ENCODE assay signal across 9 mouse cellular contexts in the genomic region with DNA sequence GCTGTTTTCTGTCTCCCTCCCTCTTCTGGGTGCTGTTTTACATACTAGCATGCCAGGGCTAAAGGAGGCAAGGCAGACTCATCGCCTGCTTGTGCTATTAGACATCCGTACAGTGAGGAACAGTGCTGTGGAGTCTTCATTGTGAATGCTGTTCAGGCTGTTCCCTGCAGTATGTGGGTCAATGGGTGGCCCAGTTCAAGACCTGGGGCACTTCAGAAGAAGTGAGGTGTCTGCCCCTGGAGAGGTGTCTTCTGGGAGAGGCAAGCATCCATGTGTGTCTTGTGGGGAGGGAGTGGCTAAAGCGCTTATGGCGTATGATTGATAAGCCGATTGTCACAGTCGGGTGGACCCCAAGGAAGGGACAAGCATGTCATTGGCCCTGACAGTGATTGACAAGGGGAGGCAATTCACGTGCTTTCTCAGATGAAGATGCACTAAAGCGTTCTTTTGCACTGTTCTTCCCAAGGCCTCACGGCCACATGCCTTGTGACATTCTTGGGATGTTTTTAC.
A peak's percentile ranks its signal among the peaks of the same experiment; 100 is the strongest.
DNase-seq lines count a peak whose midpoint lies in the region; ATAC-seq and TF ChIP-seq lines count a peak whose summit lies in the region.
"Had no signal": no experiment of that assay in that cellular context is flagged by ENCODE, and none has a peak within 500 bp of the region (broad histone marks: within the 10 kb centered on the region; RNA-seq: fewer than 3 reads in every experiment).

No protein-coding gene starts in this region.

- H3K4me2 ChIP-seq in hindbrain, embryonic 11.5 days (replicated peaks; ENCODE audit: low read depth, low read length), result no peak overlapping the region
- H3K4me2 ChIP-seq in neural tube, embryonic 13.5 days, result no peak overlapping the region
- no peak overlapping the region for H3K4me2 ChIP-seq in liver, embryonic 15.5 days
- H3K4me2 ChIP-seq in stomach, postnatal 0 days (replicated peaks; ENCODE audit: low read depth), result no peak overlapping the region

- H3K9ac ChIP-seq in hindbrain, embryonic 11.5 days (ENCODE audit: low read depth, low read length), result no peak overlapping the region
- H3K9ac ChIP-seq in neural tube, embryonic 13.5 days, result 0 out of 2 replicates have a peak overlapping the region, but pooled peaks have one; percentile 9
- H3K9ac ChIP-seq in liver, embryonic 15.5 days, result no peak overlapping the region
- no peak overlapping the region for H3K9ac ChIP-seq in stomach, postnatal 0 days (ENCODE audit: low read length)
- H3K9ac ChIP-seq: embryonic facial prominence, embryonic 12.5 days had no signal

- H3K27ac ChIP-seq in hindbrain, embryonic 11.5 days (ENCODE audit: low read depth, low read length), result no peak overlapping the region
- H3K27ac ChIP-seq in hindbrain, embryonic 10.5 days, result no peak overlapping the region
- H3K27ac ChIP-seq in neural tube, embryonic 13.5 days (replicated peaks), result peak overlapping the region; percentile 46; the same call in 1 of the 2 replicates
- 0 out of 2 replicates have a peak overlapping the region, but pooled peaks have one; percentile 38 for H3K27ac ChIP-seq in liver, embryonic 15.5 days (replicated peaks)
- H3K27ac ChIP-seq in stomach, postnatal 0 days (replicated peaks), result peak overlapping the region; percentile 18; the same call in 1 of the 2 replicates
- H3K27ac ChIP-seq: embryonic facial prominence, embryonic 12.5 days had no signal

- intact Hi-C loops in gastrocnemius, postnatal 36 days (cut with DNase I), result no loop called here

- peaks cover 20% of the 10 kb centered on the region for H3K4me1 ChIP-seq in hindbrain, embryonic 11.5 days (replicated peaks; ENCODE audit: control insufficient read depth, insufficient read depth, low read length)
- peaks cover 61% of the 10 kb centered on the region for H3K4me1 ChIP-seq in hindbrain, embryonic 10.5 days (replicated peaks)
- peaks cover 88% of the 10 kb centered on the region for H3K4me1 ChIP-seq in neural tube, embryonic 13.5 days (replicated peaks)
- H3K4me1 ChIP-seq in liver, embryonic 15.5 days (replicated peaks), result peaks cover 65% of the 10 kb centered on the region
- H3K4me1 ChIP-seq in stomach, postnatal 0 days (replicated peaks; ENCODE audit: control insufficient read depth, insufficient read depth), result peaks cover 20% of the 10 kb centered on the region

- H3K9me3 ChIP-seq in hindbrain, embryonic 11.5 days (ENCODE audit: control insufficient read depth, low read length), result no peaks in the 10 kb centered on the region
- H3K9me3 ChIP-seq in hindbrain, embryonic 10.5 days, result no peaks in the 10 kb centered on the region
- no peaks in the 10 kb centered on the region for H3K9me3 ChIP-seq in neural tube, embryonic 13.5 days
- H3K9me3 ChIP-seq in liver, embryonic 15.5 days (replicated peaks), result no peaks in the 10 kb centered on the region
- no peaks in the 10 kb centered on the region for H3K9me3 ChIP-seq in stomach, postnatal 0 days (ENCODE audit: control insufficient read depth, low read length)
- H3K9me3 ChIP-seq: embryonic facial prominence, embryonic 12.5 days had no signal

- TF ChIP-seq EP300 in stomach, postnatal 0 days (optimal IDR thresholded peaks at IDR 0.05), result no peak

- H3K27me3 ChIP-seq in hindbrain, embryonic 11.5 days (ENCODE audit: control insufficient read depth, insufficient read depth, low read length), result no peaks in the 10 kb centered on the region
- no peaks in the 10 kb centered on the region for H3K27me3 ChIP-seq in hindbrain, embryonic 10.5 days (ENCODE audit: insufficient read depth, poor library complexity, severe bottlenecking)
- no peaks in the 10 kb centered on the region for H3K27me3 ChIP-seq in neural tube, embryonic 13.5 days
- no peaks in the 10 kb centered on the region for H3K27me3 ChIP-seq in liver, embryonic 15.5 days
- H3K27me3 ChIP-seq in stomach, postnatal 0 days (ENCODE audit: control insufficient read depth, insufficient read depth, low read length), result no peaks in the 10 kb centered on the region
- H3K27me3 ChIP-seq: embryonic facial prominence, embryonic 12.5 days had no signal

- 63% methylated on average over 9 of the region's 9 CpGs for WGBS in hindbrain, embryonic 11.5 days
- 60% methylated on average over 9 of the region's 9 CpGs for WGBS in hindbrain, embryonic 10.5 days
- 67% methylated on average over 9 of the region's 9 CpGs for WGBS in neural tube, embryonic 13.5 days
- WGBS in liver, embryonic 15.5 days (ENCODE audit: insufficient replicate concordance), result 45% methylated on average over 9 of the region's 9 CpGs
- WGBS in stomach, postnatal 0 days, result 65% methylated on average over 9 of the region's 9 CpGs

- TF ChIP-seq CTCF in stomach, postnatal 0 days (IDR thresholded peaks at IDR 0.05; ENCODE audit: low read depth), result no peak

- DNase-seq in hindbrain, embryonic 11.5 days (ENCODE audit: low spot score), result peak; percentile 24
- no peak for DNase-seq in hindbrain, embryonic 10.5 days (ENCODE audit: low spot score)
- DNase-seq in neural tube, embryonic 10.5 days (ENCODE audit: extremely low spot score, low spot score), result no peak
- no peak for DNase-seq in stomach, postnatal 0 days (ENCODE audit: low spot score)
- no peak for DNase-seq in layer of hippocampus, postnatal 14 days (ENCODE audit: low spot score in 2 of 2)
- no peak for DNase-seq in gastrocnemius, postnatal 36 days

- no peaks in the 10 kb centered on the region for H3K36me3 ChIP-seq in hindbrain, embryonic 11.5 days (ENCODE audit: control insufficient read depth, insufficient read depth, low read length)
- 0 out of 2 replicates have a peak, but pooled peaks cover 6% of the 10 kb centered on the region for H3K36me3 ChIP-seq in hindbrain, embryonic 10.5 days
- no peaks in the 10 kb centered on the region for H3K36me3 ChIP-seq in neural tube, embryonic 13.5 days
- H3K36me3 ChIP-seq in liver, embryonic 15.5 days (replicated peaks), result no peaks in the 10 kb centered on the region
- H3K36me3 ChIP-seq in stomach, postnatal 0 days (ENCODE audit: control insufficient read depth, insufficient read depth, low read length), result no peaks in the 10 kb centered on the region
- H3K36me3 ChIP-seq: embryonic facial prominence, embryonic 12.5 days had no signal

- H3K4me3 ChIP-seq in hindbrain, embryonic 11.5 days (ENCODE audit: low read depth, low read length), result no peak overlapping the region
- no peak overlapping the region for H3K4me3 ChIP-seq in hindbrain, embryonic 10.5 days
- H3K4me3 ChIP-seq in neural tube, embryonic 13.5 days, result no peak overlapping the region
- no peak overlapping the region for H3K4me3 ChIP-seq in liver, embryonic 15.5 days (replicated peaks)
- no peak overlapping the region for H3K4me3 ChIP-seq in stomach, postnatal 0 days (ENCODE audit: low read depth, low read length)
- H3K4me3 ChIP-seq: embryonic facial prominence, embryonic 12.5 days had no signal

- peak; percentile 31; the same call in 1 of the 2 replicates for ATAC-seq in hindbrain, embryonic 11.5 days (ENCODE audit: low FRiP score)
- no peak for ATAC-seq in neural tube, embryonic 13.5 days (ENCODE audit: low read depth)
- ATAC-seq in liver, embryonic 15.5 days (ENCODE audit: insufficient read depth), result peak; percentile 53; the same call in 1 of the 2 replicates
- ATAC-seq in stomach, postnatal 0 days (ENCODE audit: low FRiP score, low TSS enrichment), result no peak

Comparison
In these comparisons a context has a peak if more than half of its experiments do, and no peak if none do; other contexts are left out.
1. ATAC-seq: peak in hindbrain, embryonic 11.5 days (single experiment) and liver, embryonic 15.5 days (single experiment); none in neural tube, embryonic 13.5 days (single experiment) and stomach, postnatal 0 days (single experiment).
2. H3K27ac ChIP-seq: peak in neural tube, embryonic 13.5 days (single experiment), liver, embryonic 15.5 days (single experiment) and stomach, postnatal 0 days (single experiment); none in hindbrain, embryonic 11.5 days (single experiment) and hindbrain, embryonic 10.5 days (single experiment).